Mouse (Mus musculus): ENCODE data around the gene Rhbdl2. TPM values are rescaled to one million over a fixed set of nuclear protein-coding genes. Genes with fewer than 3 reads are reported as not detected.

Rhbdl2 gene
- polyA plus RNA-seq (2015; fragmentation: Illumina TruSeq; extraction: RNeasy Lipid Tissue Mini Kit (QIAGEN cat#74804); ENCODE audit: low read depth, low replicate concordance): 1.7 TPM

DNA sequence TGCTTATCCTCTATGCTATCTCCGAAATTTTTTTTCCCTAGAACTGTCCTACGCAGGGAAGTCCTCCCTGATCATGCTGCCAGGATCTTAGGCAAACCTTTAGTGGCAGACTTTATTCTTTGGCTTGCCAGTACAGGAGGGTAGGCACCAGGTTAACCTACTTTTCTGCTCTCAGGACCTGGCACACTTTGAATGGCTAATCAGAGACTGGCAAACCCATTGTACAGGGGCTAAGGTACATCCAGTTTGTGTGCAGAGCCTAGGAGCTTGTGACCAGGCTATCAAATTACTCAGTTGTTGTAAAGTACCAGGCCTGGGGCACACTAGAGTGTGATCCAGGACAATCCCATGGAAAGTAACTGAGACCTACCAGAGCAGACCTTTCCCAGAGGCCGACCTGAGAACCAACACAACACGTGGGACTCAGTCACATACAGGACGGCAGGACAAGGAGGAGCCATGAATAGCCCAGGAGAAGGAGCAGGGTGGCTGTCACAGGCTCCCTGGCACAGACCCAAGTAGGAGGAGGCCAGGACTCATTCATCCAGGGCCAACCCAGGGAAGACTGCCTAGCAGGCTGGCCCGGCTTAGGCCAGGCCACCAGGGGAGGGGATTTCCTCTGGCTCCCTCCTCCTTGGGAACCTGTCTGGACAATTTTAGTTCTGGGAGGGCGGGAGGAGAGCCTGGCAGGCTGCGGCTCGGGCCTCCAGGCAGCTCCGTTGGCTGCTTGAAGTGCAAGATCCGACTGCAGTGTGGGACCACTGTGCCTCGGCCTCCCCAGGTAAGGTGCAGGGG is at the start of gene Rhbdl2:
TSS of gene Rhbdl2 (plus strand) at position 684 of the 795 bp plus-strand sequence.

DNA sequence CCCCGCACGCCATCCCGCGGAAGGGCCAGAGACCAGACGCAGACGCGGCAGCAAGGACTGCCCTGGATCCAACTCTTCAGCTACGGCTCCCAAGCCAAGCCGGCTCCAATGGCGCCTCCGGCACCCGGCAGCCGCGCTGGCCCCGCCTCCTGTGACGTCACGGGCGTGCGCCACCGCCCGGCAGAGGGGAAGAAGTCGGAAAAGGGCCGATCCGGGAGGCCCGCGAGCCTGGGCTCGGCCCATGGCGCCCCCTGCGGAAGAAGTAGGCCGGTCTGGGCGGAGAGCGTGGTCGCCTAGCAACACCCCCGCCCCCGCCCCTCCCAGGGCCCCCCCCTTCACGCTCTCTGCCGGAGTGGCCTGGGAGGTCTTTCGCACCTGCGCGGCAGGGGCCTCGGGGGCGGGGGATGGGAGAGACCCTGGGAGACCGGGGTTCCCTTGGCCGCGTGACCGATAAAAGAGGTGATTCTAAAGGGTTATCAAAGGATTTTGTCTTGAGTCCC is 37.5 kb upstream of the Rhbdl2 start, which contains the start of gene Akirin1:
TSS of gene Akirin1 (minus strand) at position 194 of the 500 bp plus-strand sequence.

DNA sequence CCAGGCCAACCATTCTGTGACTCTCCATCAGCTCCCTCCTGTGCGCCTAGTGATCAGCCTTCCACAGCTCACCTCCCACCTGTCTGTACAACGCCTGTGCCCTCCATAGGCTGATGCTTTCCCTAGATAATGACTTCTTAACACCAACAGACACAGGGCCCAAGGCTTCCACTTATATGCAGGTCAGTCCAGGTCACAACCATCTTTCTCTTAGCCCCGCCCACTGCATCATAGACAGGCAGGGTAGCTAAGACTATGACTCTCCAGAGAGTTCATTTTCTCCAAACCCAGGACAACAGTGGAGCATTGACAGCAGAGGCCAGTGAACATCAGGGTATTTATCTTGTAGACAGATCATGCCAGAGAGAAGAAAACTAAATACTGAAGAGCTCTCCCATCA is 71.7 kb downstream of the Rhbdl2 start, which contains the start of gene 4933427I04Rik:
TSS of gene 4933427I04Rik (plus strand) at position 301 of the 400 bp plus-strand sequence.

Other genes starting within 250 kb of the Rhbdl2 start
- gene Macf1, start 103.5 kb upstream of the Rhbdl2 start, polyA plus RNA-seq (2015; fragmentation: Illumina TruSeq; extraction: RNeasy Lipid Tissue Mini Kit (QIAGEN cat#74804); ENCODE audit: low read depth, low replicate concordance): 131 TPM
- gene Ndufs5, start 69.7 kb upstream of the Rhbdl2 start, polyA plus RNA-seq (2015; fragmentation: Illumina TruSeq; extraction: RNeasy Lipid Tissue Mini Kit (QIAGEN cat#74804); ENCODE audit: low read depth, low replicate concordance): 577 TPM
- 64.2 TPM for gene Akirin1, start 37.5 kb upstream of the Rhbdl2 start, polyA plus RNA-seq (2015; fragmentation: Illumina TruSeq; extraction: RNeasy Lipid Tissue Mini Kit (QIAGEN cat#74804); ENCODE audit: low read depth, low replicate concordance)
- not detected for gene 4933427I04Rik, start 71.8 kb downstream of the Rhbdl2 start, polyA plus RNA-seq (2015; fragmentation: Illumina TruSeq; extraction: RNeasy Lipid Tissue Mini Kit (QIAGEN cat#74804); ENCODE audit: low read depth, low replicate concordance)
- gene Mycbp, start 117.0 kb downstream of the Rhbdl2 start, polyA plus RNA-seq (2015; fragmentation: Illumina TruSeq; extraction: RNeasy Lipid Tissue Mini Kit (QIAGEN cat#74804); ENCODE audit: low read depth, low replicate concordance): 21.7 TPM
- gene Rragc, start 129.6 kb downstream of the Rhbdl2 start, polyA plus RNA-seq (2015; fragmentation: Illumina TruSeq; extraction: RNeasy Lipid Tissue Mini Kit (QIAGEN cat#74804); ENCODE audit: low read depth, low replicate concordance): 75.4 TPM
- gene 4930535I16Rik, start 130.1 kb downstream of the Rhbdl2 start, polyA plus RNA-seq (2015; fragmentation: Illumina TruSeq; extraction: RNeasy Lipid Tissue Mini Kit (QIAGEN cat#74804); ENCODE audit: low read depth, low replicate concordance): not detected